Mouse (Mus musculus) bone marrow macrophage, adult 2 months (primary cell): ENCODE data around the gene Cyb561a3. TPM values are rescaled to one million over a fixed set of nuclear protein-coding genes. Genes with fewer than 3 reads are reported as not detected.
"Not testable (repeated sequence)": the region's sequence is repeated elsewhere in the genome, so short reads cannot be mapped to it uniquely, and the experiment has no call there.

ENCODE experiments used
- H3K27ac ChIP-seq: 2 replicates; pipeline ENCODE4 v1.5.1; 2012; ENCODE audit warnings: low read depth, low read length; ENCODE audit not compliant: insufficient read depth
- H3K4me1 ChIP-seq: 2 replicates; pipeline ENCODE4 v1.6.1; 2012; ENCODE audit warnings: low read length; ENCODE audit not compliant: control insufficient read depth, insufficient read depth
- H3K4me3 ChIP-seq: 2 replicates; pipeline ENCODE4 v1.5.1; 2012; ENCODE audit warnings: mild to moderate bottlenecking, low read length, moderate library complexity; ENCODE audit not compliant: insufficient read depth
- CTCF ChIP-seq: IDR thresholded peaks from 2 replicates; pipeline ENCODE4 v1.5.1; 2012; ENCODE audit warnings: low read depth, mild to moderate bottlenecking, low read length, moderate library complexity
- POLR2A ChIP-seq: IDR thresholded peaks from 2 replicates; pipeline ENCODE4 v1.6.1; 2012; ENCODE audit warnings: mild to moderate bottlenecking, low read depth, low read length, borderline replicate concordance
- polyA plus RNA-seq: library from polyadenylated mRNA; stranded (reverse); fragments of >200 nt; gene quantifications from 2 replicates; pipeline ENCODE4 v1.2.4, GENCODE M21; 2012; ENCODE audit not compliant: missing spikeins, insufficient read depth, insufficient read length

The Cyb561a3 gene
- polyA plus RNA-seq: 30.1 and 34.2 TPM in 2 replicates

DNA sequence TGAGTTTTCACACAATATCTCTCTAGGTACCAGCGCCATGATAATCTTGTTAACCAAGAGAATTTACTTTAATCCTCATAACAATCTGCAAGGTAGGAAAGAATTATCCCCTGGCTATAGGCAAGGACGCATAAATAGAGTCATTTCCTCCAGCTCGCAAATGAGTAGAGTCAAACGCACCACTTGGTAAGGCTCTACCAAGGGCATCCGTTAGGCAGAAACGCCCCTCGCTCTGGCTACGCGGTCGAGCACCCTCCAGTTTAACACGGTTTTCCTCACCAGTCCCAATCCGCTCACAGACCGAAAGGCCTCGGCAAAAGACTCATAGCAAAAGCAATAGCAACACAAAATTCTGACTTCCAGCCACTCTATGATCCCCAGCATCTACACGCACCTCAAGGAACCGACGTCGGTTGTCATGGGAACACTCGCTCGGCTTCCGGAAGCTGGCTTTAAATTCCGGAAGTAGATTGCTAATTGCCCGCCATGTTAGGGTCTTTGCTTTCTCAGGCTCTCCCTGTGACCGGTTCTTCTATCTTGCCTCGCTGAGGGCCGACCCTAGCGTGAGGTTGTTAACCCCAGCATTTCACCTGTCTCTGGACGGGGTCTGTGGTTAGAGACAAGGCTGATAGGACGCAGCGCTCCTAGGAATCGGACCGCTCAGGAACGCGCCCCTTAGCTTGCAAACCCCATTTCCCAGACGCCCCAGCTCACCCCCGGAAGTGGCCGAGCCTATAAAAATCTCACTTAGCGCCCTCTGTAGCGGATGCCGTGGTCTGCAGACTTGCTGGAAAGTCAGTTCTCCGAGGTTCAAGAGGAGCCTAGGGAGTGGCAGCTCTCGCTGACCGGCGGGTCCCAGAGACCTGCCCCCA is at the start of gene Cyb561a3, which contains the start of gene Tmem138:
Gene Cyb561a3 (plus strand): TSS at position 483 of the 872 bp plus-strand sequence.
Gene Tmem138 (minus strand): TSS at position 673 of the 872 bp plus-strand sequence.
- H3K4me1 ChIP-seq: peaks cover 21% of the 10 kb centered on the region
- TF ChIP-seq POLR2A (peak; percentile 90), CTCF (peak; percentile 35; the same call in 1 of the 2 replicates)
- H3K4me3 ChIP-seq: peak within 1 kb of the TSS; percentile 77
- peak within 1 kb of the TSS; percentile 70 for H3K27ac ChIP-seq

DNA sequence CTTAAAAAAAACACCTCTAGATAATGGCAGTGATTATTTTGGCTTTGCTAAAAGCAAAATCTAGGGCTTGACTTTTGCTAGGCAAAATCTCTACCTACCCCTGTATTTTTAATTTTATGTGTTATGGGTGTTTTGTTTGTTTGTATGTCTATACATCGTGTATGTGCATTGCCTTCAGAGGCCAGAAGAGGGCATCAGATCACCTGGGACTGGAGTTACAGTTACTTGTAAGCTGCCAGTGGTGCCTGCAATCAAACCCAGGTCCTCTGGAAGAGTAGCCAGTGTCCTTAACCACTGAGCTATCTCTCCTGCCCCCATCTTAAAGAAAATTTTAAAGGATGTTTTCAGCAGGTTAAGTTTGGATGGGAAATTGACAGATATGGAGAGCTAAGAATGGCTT is 46.9 kb upstream of the Cyb561a3 start:
- TF ChIP-seq CTCF (no peak), POLR2A (no peak)
- peaks cover 10% of the 10 kb centered on the region for H3K4me1 ChIP-seq
- no peak overlapping the region for H3K4me3 ChIP-seq

DNA sequence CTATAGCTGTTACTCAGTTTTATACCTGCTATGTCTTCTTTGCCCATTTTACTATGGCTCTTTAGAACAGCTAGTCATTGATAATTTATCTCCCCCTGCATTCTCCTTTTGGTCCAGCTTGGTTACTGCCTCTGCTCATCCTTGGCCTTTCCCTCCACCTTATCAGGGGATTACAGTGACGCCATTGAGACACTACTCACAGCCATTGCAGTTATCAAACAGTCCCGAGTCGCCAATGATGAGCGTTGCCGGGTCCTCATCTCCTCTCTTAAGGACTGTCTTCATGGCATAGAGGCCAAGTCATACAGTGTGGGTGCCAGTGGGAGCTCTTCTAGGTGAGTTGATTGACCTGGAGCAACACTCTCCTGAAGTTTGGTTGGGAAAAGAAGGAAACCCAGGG is 37.5 kb upstream of the Cyb561a3 start:
- no peak overlapping the region for H3K27ac ChIP-seq
- H3K4me3 ChIP-seq: no peak overlapping the region
- no peaks in the 10 kb centered on the region for H3K4me1 ChIP-seq
- TF ChIP-seq CTCF (no peak), POLR2A (no peak)

More for the DNA sequence above, 46.9 kb upstream of the Cyb561a3 start:
- H3K27ac ChIP-seq: no peak overlapping the region

DNA sequence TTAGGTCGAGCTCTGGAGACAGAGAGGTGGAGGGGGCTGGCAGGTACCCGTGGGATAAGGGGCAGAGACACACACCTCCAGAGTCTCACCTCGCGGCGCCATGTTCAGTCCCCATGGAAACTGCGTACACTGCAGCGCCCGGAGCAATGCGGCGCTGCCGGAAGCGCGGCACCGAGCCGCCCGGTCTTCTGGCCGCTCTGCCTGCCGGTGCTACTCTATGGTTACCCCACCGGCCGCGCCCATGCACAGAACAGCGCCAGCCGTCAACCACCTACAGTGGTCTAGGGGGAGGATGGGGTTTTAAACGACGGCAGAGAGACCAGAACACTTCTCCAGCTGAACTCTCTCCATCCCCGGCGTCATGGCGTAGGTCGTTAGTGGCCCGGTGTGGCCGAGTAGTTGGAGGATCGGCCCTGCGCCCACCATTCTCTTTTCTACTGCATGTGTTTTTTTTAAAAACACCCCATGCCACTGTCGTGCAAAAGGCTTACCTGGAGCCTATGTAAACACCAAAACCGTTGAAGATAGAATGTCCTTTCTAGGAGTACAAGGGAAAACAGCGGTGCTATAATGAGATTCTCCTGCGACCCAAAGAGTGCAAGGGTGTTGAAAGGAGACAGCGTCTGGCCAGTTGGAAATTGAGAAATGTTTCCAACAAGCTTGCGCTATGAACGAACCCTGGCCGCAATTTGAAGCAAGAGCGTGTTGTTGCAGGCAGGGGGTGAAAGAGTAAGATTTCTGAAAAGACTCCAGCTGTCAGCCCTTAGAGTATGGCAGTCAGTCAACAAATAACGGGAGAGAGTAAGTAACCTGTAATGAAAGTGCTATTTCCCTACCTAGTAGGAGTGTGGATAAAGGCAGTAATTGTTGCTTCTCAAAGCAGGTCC is 21.1 kb upstream of the Cyb561a3 start, which contains the start of gene Tmem216:
Gene Tmem216 (minus strand): TSS at position 615 of the 887 bp plus-strand sequence.
- H3K27ac ChIP-seq: no peak within 1 kb of the TSS
- H3K4me1 ChIP-seq: peaks cover 7% of the 10 kb centered on the region
- H3K4me3 ChIP-seq: peak within 1 kb of the TSS; percentile 78
- no peak for TF ChIP-seq CTCF
- TF ChIP-seq POLR2A: no peak

DNA sequence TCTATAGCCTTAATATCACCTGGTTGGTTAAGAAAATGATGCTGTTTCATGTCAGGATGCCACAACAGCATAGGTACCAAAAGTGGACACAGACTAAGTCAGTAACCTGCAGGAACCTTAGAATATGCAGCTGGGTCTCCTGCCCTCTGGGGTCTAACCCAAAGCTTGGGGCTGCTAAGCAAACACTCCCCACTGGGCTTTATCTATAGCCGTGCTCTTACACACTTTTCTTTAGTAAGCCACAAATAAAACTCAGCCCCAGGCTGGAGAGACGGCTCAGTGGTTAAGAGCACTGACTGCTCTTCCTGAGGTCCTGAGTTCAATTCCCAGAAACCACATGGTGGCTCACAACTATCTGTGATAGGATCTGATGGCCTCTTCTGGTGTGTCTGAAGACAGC is 20.0 kb upstream of the Cyb561a3 start:
- Histone ChIP-seq H3K27ac (no peak overlapping the region), H3K4me3 (no peak overlapping the region), H3K4me1 (peaks cover 15% of the 10 kb centered on the region)
- no peak for TF ChIP-seq POLR2A

DNA sequence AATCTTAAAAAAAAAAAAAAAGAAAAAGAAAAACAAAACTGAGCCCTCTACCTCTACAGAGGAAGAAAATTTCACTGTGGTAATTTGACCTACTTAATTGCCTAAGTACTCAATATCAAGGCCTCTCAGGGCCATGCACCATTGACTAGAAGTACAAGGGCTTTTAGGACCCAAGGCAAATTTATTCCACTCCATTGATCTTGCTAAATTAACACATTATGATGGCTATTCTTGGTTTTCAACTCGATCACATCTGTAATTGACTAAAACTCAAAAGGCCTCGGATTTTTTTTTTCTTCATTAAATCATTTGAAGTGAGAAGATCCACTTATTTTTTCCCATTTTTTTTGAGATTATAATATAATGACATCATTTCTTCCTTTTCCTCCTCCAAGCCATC is 19.5 kb upstream of the Cyb561a3 start:
- Histone ChIP-seq H3K27ac (no peak overlapping the region), H3K4me1 (peaks cover 15% of the 10 kb centered on the region), H3K4me3 (no peak overlapping the region)
- TF ChIP-seq POLR2A (no peak), CTCF (no peak)

DNA sequence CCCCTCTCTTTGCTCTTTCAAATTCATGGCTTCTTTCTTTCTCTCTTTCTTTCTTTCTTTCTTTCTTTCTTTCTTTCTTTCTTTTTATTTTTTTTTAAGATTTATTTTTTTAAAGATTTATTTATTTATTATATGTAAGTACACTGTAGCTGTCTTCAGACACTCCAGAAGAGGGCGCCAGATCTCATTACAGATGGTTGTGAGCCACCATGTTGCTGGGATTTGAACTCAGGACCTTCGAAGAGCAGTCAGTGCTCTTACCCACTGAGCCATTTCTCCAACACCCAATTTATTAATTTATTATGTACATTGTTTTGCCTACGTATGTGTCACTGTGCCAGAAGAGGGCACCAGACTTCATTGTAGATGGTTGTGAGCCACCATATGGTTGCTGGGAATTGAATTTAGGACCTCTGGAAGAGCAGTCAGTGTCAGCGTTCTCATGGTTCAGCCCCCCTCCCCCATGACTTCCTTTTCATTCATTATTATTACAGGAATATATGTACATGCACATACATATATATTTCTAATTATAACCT is 19.1 kb upstream of the Cyb561a3 start:
- not testable (repeated sequence) for H3K27ac ChIP-seq, H3K4me3 ChIP-seq
- H3K4me1 ChIP-seq: peaks cover 15% of the 10 kb centered on the region

DNA sequence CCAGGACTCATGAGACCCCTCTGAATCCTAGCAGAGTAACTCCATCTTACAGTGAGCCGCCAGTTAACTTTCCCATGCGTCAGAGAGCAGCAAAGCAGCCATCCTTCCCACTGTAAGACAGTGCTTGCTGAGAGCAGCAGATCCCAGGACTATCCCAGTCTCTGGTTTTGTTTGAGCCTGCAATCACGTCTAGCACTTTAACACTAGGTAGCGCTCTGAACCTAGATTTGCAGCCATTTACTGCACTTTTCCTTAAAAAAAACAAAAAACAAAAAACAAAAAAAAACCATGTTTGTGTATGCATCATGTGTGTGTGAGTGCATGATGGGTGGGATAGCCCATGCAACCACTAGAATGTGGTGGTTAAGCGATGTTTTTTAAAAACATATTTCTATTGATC is 16.9 kb upstream of the Cyb561a3 start:
- Histone ChIP-seq H3K27ac (no peak overlapping the region), H3K4me3 (no peak overlapping the region), H3K4me1 (peaks cover 10% of the 10 kb centered on the region)
- TF ChIP-seq CTCF (no peak), POLR2A (no peak)

DNA sequence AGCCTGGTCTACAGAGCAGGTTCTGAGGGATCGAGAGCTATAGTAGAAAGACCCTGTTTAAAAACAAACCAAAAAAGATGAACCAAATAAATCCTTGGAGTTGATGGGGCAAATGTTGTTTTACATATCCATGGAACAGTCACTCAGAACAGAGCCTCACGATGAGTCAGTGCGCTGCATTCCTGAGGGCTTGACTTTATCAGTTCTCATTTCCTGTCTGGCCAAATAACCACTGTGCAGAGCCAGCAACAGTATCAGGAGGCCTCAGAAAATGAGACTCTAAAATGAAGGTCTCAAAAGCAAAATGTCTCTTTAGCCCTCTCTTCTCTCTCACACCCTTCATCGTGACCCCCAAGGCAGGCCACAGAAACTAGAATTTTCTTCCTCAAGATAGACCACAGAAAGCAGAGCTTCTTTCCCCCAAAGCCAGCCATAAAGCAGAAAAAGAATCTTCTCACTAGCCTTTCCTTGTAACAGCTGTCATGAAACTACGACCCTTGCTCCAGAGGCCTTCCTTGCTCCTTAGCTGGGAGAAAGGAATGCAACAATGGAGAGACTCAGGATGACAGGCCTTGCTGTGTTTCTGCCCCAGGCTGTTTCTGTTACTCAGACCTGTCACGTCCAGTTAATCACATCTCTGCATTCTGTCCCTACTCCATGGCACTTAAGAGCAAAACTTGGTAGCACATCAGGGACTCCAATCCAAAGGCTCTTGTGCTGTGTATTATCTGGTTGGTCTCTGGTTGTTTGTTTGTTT is 15.2 kb upstream of the Cyb561a3 start:
- peaks cover 8% of the 10 kb centered on the region for H3K4me1 ChIP-seq
- no peak for TF ChIP-seq CTCF
- no peak for TF ChIP-seq POLR2A
- H3K4me3 ChIP-seq: no peak overlapping the region
- no peak overlapping the region for H3K27ac ChIP-seq
